Mouse (Mus musculus): ENCODE measurements at regions not wholly inside any gene's neighbourhood (a gene's known extent, or its start where the extent isn't known, plus 50 kb on each side); places are given as distances from the start of the nearest gene placed in this dataset.
A peak's percentile ranks its signal among the peaks of the same experiment; 100 is the strongest.

DNA sequence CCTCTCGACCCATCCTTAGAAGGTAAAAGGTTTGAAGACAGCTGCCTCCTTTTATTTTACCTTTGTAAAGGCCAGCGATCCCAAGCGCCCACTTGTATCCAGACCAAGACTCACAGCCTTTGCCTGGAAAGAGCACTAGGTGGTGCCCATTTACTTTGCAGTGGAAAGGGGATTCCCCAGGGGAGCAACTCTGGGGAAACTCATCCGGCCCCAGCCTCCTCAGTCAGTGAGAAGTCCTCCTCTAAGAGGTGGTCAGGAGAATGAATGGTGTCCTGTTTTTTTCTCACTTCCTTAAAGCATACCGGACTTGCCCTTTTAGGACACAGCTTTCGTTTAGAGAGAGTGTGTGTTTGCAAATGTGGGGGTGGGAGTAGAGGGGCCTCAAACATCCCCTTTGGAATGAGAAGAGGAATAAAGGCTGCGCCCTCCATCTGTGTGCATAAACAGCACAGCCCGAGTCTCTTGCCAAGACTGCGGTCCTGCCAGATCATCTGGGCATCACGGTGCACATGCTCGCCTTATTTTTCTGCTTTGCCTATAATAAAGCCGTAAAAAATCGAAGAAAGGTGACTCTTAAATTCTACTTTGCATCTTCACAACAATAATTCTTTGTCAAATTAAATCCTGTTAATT, 57.5 kb upstream of the Etaa1 start:
- no peak overlapping the region for H3K4me3 ChIP-seq (replicated peaks; ENCODE audit: low read length)
- peak overlapping the region; percentile 21 for H3K4me2 ChIP-seq (replicated peaks)
- peaks cover 9% of the 10 kb centered on the region for H3K4me1 ChIP-seq (replicated peaks; ENCODE audit: control insufficient read depth, insufficient read depth, low read length)
- no peaks in the 10 kb centered on the region for H3K36me3 ChIP-seq (replicated peaks; ENCODE audit: control insufficient read depth, insufficient read depth)
- ATAC-seq (ENCODE audit: low FRiP score) (peak; percentile 89), DNase-seq (ENCODE audit: low spot score) (peak; percentile 79)
- no peaks in the 10 kb centered on the region for H3K9me3 ChIP-seq (ENCODE audit: control insufficient read depth, low read length)
- H3K27ac ChIP-seq = peak overlapping the region; percentile 33; the same call in 1 of the 2 replicates
- 12% methylated on average over 13 of the region's 13 CpGs for WGBS
- no peak overlapping the region for H3K9ac ChIP-seq
- H3K27me3 ChIP-seq (ENCODE audit: control insufficient read depth, insufficient read depth, low read length) = no peaks in the 10 kb centered on the region

DNA sequence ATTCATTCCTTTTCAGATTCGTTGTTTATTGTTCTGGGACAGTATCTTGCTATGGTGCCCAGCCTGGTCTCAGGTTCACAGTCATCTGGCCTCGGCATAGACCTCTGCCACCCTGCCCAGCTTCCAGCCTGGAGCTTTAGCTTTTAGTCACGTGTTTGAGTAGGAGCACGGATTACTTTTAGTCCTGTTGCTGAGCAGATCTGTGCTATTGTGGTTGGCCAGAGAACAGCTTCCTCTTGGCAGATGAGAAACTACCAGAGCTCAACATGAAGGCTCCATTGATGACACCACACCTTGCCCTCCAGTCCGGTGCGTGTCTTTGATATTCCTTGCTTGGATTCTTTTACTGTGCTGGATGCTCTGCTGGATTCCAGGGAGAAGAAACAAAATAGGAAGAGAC, 54.5 kb upstream of the Etaa1 start:
- DNase-seq (ENCODE audit: low spot score) = no peak
- H3K9me3 ChIP-seq (ENCODE audit: control insufficient read depth, low read length) = no peaks in the 10 kb centered on the region
- H3K4me1 ChIP-seq (replicated peaks; ENCODE audit: control insufficient read depth, insufficient read depth, low read length) = no peaks in the 10 kb centered on the region; the same call in 1 of the 2 replicates
- no peak overlapping the region for H3K4me3 ChIP-seq (replicated peaks; ENCODE audit: low read length)
- H3K27me3 ChIP-seq (ENCODE audit: control insufficient read depth, insufficient read depth, low read length) = no peaks in the 10 kb centered on the region
- ATAC-seq (ENCODE audit: low FRiP score) = no peak
- H3K4me2 ChIP-seq (replicated peaks) = no peak overlapping the region
- no peak overlapping the region for H3K9ac ChIP-seq
- WGBS = 82% methylated on average over 6 of the region's 6 CpGs
- no peak overlapping the region for H3K27ac ChIP-seq
- H3K36me3 ChIP-seq (replicated peaks; ENCODE audit: control insufficient read depth, insufficient read depth) = no peaks in the 10 kb centered on the region
